Mouse (Mus musculus): ENCODE data around the gene Pes1.
"Not testable (repeated sequence)": the region's sequence is repeated elsewhere in the genome, so short reads cannot be mapped to it uniquely, and the experiment has no call there.

Gene Pes1

DNA sequence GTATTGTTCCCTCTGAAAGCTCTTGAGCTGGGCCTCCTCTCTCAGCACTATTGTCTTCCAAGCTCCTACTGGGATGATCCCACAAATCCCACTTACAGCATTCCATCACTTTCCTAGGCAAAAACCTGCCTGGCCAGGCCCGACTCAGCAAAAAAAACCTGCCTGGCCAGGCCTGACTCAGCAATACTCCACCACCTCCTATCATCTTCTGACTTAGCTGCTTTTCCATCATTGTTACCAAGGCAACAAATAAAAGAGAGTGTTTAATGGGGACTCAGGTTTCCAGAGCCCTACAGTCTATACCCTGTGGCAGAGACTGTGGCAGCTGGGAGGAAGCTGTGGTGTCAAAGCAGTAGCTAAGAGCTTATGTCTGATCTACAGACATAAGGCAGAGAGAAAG lies 48.8 kb downstream of the Pes1 start:
- no peak for DNase-seq

DNA sequence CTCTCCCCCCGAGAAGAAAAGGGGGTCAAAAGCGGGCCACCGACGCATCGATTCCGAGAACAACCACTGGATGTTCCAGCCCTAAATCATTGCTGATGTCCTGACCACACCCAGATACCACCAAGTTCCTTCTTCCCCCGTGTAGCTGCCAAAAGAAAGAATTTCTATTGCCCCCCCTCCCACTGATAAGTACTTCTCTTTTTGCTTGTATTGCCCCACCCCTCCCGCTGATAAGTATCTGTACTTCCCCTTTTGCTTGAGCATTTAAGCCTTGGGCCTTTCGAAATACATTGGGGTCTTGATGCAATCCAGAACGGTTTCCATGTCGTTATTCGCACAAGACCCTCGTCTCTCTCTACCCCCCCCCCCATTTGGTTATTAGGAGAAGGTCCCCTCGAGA lies 52.0 kb downstream of the Pes1 start:
- peak; percentile 53 for DNase-seq

- not testable (repeated sequence) for DNase-seq
Measured at GRCm38 (mm10) chr11:4022111-4022510, 58.3 kb downstream of the Pes1 start.

DNA sequence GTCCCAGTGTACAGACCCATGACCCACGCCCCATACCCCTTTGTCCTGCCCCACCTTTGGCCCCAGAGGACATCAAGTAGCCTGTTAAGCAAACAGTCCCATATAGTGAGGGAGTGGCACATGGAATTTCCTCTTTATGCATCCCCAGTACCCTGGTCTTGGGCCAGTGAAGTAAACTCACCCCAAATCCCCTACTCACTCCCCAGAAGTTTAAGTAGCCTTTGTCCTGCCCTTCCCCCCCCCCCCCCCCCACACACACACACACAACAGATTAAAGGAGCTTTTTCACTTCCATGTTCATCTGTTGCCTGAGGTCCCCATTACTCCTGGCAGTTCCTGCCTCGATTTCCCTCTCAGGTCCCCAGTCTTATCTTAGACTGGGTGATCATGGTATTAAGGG lies 59.5 kb downstream of the Pes1 start:
- peak; percentile 61 for DNase-seq

DNA sequence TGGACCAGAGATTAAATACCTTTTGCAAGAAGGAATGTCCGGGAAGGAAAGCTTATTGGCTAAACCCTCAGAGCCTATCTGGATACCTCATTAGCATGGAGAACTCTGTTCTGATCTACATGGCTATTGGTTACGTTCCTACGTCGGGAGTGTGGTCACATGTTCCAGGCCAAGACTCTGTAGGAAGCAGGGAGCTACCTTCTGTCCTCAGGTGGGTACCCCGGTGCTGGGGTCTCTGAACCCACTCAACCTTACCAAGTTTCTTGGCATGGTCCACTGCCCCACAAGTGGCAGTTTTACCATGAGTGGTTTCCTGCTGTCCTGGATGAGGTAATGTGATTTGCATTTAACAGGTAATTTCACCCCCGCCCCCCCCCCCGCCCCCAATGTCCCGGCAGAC lies 63.3 kb downstream of the Pes1 start:
- peak; percentile 75 for DNase-seq

GRCm38 (mm10) chr11:4027561-4028334 lies 64.0 kb downstream of the Pes1 start:
- DNase-seq: peak; percentile 14

GRCm38 (mm10) chr11:4029343-4029742 lies 65.6 kb downstream of the Pes1 start:
- peak; percentile 40 for DNase-seq

All from heart, adult 11 months (tissue).